Mouse (Mus musculus) adrenal gland, postnatal 36 days (tissue): ENCODE results near the gene Cfl1. TPM values are rescaled to one million over a fixed set of nuclear protein-coding genes. Genes with fewer than 3 reads are reported as not detected.
"Not testable (repeated sequence)": the region's sequence is repeated elsewhere in the genome, so short reads cannot be mapped to it uniquely, and the experiment has no call there.

Experiments used
- DNase-seq, 2 experiments: peaks; one replicate each; pipeline ENCODE4 v3.0.0; 2021; ENCODE audit warnings: mixed read lengths in 1 of 2
- total RNA-seq, 2 experiments: library from RNA; stranded (reverse); gene quantifications; 2 replicates each; pipeline ENCODE4 v1.2.3; 2021

The Cfl1 gene
- total RNA-seq, 2 experiments from 2014 or later, result 659 to 740 TPM

DNA sequence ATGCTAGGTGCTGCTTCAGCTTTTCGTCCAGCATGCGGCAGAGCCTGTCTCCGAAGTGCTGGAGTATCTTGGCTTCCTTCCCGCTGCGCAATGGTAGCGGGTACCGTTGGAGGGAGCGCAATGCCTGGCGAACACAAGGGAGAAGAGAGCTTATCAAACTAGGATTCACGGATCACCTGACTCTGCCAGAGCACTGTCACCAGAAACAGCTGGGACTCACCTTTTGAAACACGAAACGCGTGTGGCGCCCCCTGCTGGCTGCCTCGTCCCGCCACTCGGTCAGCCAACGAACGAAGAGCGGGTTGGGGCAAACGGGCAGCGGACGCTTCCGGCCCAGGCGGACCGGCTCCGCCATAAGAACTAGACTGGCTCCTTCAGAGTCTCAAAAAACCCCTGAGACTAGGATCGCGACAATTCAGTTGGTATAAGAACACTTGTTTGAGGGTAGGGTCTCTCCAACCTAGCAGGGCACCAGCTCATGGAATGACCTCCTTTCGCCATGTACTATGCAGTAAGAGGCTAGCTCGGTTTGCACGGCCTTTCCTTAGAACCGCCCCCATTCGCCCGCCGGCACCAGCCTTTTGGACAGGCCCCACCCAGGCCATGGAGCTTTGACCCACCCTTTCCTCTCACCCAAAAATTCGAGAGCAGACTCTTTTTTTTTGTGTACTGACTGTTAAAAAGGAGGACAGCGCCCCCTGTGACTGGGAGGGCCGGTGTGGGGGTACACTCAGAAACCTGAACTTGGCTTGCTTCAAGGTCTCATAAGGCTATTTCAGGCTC lies 2.3 kb upstream of the Cfl1 start, which contains the start of gene Mus81:
Gene Mus81, minus strand, starts transcription at position 635 of the 783 bp plus-strand sequence.
- peak; percentile 96 to 98 for DNase-seq

DNA sequence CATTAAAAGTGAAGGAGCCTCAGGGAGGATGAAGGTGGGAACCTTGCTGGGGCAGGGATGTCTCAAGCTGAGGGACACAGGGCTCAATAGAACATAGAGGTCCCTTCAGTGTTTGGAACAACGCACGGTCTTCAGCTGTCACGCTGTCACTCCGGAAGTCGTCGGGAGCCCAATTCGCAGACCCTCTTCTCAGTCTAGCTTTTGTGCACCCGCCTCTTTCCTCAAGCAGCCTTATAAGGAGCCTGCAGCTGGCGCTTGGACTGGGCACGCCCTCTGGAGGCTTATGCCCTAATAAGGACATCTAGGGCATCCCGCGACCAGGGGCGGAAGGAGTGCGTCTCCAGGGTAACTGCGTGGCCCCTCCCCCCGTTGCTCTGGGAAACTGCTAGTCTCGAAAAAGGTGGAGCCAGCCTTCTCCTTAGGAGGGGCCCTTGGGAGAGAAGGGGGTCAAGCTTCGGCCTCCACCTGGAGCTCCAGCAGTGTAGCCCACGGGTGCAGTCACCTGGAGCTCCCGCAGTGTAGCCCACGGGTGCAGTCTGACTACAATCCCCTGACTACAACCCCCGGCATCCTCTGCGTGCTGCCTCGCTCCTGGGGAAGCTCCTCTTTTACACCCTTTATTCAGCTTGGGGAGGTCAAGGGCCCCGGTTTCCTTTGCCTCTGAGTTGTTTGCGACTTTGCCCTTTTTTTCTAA lies 1.2 kb upstream of the Cfl1 start:
- DNase-seq, result peak; percentile 97 to 98

DNA sequence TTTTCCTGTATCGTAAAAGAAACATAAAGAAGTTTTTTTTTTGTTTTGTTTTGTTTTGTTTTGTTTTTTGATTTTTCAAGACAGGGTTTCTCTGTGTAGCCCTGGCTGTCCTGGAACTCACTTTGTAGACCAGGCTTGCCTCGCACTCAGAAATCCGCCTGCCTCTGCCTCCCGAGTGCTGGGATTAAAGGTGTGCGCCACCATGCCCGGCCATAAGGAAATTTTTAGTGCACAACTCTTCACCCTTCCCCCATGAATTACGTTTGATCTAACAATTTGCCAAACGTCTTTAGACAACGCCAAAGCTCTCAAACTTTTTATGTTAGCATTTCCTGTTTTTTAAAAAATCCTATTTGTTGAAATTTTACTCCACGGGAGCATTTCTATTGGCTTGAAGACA lies 534 bp upstream of the Cfl1 start:
- DNase-seq, result not testable (repeated sequence)

DNA sequence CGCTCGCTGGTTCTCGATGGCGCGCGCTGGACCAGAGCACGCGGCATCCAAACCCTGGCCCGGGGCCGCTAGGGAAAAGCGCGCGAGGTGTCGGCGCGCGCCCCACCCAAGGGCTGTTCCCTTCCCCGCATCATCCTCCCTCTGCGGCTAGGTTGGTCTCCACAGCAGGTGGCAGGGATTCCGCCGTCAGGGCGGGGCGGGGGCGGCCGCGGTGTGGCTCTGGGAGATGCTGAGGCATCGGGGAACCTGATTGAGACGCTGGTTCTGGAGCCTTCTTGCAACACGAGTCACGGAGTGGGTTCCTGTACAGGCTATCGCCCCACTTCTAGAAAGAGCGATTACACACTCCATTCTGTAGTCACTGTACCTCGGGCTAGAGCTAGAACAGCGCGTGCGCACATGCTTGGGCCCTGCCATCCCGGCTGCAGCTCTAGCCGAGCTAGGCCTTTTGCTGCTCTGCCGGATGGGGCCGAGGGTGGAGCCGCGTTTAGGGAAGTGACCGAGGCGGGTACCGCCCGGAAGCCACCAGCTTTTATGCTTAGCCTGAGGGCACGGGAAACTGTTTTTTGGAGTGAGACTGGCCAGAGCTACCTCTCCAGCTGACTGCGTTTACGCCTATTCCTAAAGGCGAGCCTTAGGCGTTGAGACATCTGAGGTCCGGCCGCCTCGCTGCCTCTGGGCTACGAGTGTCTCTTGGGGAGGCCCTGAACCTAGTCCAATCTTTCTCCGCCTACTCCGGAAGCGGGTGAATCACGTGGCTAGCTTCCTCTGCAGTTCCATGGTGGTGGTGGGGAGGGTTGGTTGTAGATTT lies 848 bp downstream of the Cfl1 start:
- DNase-seq, result peak; percentile 90 to 91

DNA sequence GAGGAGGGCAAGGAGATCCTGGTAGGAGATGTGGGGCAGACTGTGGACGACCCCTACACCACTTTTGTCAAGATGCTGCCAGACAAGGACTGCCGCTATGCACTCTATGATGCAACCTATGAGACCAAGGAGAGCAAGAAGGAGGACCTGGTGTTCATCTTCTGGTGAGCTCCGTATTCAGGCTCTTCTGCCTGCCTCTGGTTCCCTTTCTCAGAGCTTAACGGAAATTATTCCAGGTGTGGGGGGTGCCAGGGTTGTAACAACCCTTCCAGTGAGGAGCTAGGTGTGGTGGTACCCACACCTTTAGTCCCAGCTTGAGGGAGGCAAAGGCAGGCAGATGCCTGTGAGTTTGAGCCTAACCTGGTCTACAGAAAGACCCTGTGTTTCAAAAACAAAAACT lies 2.4 kb downstream of the Cfl1 start:
- no peak for DNase-seq

DNA sequence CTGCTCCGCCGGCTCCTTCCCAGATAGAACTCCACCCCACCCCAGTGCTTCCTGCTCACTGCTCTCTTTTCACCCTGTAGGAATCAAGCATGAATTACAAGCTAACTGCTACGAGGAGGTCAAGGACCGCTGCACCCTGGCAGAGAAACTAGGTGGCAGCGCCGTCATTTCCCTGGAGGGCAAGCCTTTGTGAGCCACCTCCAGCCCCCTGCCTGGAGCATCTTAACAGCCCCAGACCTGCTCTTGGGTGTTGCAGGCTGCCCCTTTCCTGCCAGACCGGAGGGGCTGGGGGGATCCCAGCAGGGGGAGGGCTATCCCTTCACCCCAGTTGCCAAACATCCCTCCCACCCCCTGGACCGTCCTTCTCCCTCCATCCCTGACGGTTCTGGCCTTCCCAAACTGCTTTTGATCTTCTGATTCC lies 3.1 kb downstream of the Cfl1 start:
- DNase-seq, result peak; percentile 33 to 38

DNA sequence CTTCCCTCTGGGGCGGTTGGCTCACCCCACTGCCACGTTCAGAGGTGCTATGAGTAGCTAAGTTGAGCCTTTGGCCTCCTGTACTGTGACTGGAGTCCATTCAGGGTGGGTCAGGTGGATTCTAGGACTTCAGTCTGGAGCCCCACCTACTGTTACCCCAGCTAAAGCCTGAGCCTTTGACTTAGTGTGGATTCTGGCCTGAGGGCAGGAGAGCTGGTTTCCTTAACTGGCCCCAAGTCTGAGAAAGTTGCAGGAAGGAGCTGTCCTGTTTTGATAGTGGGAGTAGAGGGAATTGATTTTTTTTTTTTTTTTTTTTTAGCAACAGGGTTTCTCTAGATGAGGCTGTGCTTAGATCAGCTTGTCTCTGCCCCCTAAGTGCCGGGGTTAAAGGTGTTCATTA lies 4.1 kb downstream of the Cfl1 start:
- DNase-seq, result no peak

DNA sequence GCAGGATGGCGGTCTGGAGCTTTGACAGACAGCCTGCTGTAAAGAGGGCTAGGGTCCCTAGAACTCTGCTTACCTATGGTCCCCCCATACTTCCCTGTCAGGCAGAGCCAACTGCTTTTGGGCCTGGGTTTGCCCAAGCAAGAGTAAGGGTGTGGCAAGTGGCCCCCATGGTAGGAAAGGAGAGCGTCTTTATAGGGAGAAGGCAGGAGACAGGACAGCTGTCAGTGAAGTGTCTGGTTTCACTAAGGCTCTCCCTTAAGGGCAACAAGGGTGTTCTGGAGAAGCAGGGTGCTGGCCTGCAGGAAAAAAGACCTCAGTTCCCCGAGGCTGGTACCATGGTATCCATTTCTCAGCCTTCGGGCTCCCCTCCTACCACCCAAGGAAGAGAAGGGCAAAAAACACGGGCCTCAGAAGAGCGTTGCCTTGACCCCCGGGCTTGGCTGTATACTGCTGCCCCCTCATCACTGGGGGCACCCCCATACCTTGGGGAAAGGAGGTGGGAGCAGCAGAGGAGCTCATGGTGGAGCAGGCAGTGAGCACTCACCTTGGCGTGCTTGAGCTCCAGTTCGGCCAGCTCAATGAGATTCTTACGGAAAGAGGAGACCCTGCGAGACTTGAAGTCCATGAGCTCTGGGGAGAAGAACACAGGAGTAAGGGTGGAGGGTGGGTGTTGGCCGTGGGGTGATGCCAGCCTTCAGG lies 5.2 kb downstream of the Cfl1 start:
- DNase-seq, result no peak

DNA sequence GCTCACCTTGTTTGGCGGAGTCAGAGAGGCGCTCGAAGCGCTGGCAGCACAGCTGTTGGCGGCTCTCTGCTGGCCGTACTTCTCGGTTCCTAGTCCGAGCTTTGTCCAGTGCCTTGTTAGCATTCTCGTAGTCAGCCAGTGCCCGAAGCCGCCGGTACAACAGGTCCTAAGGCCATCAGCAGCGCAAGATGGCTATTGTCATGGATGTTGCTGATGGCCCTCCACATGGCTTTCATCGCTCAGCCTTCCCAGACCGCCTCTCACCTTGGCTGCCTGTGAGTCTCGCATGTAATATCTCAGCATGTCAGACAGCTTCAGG lies 5.8 kb downstream of the Cfl1 start:
- DNase-seq, result no peak

DNA sequence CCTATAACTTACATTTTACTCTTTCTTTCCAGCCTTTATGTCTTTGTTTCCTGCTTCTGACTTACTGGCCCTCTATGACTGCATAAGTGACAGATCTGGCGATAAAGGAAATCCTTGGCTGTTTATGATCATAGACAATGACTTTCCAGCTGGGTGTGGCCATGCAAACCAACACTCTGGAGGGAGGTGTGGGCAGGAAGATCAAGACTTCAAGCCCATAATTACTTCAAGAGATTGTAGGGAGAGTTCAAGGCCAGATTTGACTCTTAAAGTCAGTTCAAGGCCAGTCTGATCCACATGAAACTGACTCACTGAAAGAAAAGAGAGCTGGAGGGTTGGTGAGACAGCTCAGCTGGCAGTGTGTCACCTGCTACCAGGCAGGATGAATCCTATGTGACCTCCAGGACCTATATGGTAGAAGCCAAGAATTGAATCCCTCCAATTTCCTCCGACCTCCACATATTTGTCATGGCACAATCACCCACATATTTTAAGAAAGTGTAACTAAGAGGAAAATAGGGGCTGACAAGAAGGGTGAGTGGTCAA lies 10.1 kb downstream of the Cfl1 start:
- DNase-seq, result peak; percentile 42 to 53

DNA sequence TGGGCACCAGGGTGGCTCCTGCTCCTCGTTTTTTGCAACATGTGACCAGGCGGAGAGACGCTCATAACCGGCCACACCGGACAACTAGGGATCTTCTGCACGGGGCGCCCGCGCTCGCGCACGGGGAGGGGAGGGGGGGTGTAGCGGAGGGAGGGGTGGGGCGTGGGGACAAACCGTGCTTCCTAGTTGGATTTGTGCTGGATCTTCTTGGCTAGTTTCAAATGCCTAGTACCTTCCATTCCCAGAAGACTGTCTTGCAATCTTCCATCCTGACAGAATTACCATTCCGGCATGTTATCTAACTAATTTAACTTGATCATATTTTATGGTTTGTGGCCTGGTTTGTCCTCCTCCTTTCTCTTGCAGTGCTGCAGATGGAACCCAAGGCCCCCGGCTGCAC lies 13.4 kb downstream of the Cfl1 start, which contains the start of gene 1700020D05Rik:
Gene 1700020D05Rik, minus strand, starts transcription at position 101 of the 400 bp plus-strand sequence.
- DNase-seq, result no peak

DNA sequence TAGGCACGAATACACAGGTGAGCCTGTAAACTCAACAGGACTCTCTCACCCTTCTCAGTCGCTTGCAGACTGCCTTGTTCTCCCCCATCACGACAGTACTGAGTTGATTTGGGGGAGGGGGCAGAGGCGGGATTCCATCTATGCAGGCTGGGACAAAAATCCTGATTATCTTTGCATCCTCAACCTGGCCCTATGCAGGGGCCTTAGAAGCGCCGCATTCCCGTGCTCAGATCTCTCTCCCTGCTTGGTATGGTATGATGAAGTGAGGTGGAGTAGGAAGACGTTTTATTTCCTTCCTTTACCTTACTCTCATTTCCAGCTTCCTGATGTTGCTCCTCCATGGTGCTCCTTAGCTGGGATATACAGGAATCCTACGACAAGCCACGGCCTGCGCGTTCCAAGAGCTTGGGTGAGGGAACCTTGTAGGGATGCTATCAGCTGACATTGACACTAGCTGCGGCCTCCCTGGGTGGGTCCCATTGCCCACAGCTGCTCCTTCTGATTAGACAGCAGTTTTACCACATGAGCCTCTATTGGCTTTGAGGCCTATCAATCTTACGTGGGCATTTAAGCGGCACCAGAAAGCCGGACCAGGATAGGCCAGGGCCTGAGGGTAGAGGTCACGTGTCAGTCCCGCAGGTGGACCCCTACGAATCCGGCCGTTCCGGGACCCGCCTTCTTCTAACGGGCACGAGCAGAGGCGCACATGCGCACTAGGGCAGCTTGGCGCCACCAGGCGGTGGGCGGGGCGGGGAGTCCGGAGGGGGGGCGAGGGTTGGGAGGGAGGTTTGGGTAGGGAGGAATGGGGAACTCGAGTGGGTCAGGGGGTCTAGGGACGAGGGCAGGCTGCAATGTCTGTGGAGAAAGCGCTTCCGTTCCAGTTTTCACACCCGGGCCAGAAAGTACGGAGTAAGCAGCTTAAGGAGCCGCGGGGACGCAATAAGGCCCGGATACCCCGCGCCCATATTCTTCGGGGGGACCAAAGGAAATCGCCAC lies 20.1 kb downstream of the Cfl1 start, which contains the start of gene Snx32:
Gene Snx32, minus strand, starts transcription at position 508 of the 996 bp plus-strand sequence.
- DNase-seq, result peak; percentile 98

DNA sequence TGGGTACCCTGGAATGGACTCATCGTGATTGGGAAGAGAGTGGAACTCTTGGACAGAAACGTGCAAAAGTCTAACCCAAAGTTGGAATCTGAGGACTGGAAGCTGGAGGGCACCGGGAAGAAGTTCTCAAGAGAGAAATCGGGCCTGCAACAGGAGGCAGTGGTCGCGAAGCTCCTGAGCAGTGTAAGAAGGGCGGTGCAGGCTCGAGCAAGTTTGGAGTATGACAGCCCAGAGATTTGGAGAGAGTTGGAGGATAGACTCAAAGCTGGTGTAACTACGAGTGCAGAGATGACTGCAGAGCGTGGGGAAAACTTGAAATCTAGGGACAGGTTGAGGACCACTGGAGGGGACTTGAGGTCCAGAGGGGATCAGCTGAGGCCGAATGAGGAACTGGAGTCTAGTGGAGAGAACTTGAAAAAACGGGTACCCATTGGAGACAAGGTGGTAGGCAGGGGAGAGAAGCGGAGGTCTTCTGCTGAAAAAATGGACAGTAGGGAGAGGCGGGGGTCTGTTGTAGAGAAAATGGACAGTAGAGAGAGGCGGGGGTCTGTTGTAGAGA lies 20.9 kb downstream of the Cfl1 start:
- peak in 1 of 2 experiments; percentile 18 for DNase-seq

DNA sequence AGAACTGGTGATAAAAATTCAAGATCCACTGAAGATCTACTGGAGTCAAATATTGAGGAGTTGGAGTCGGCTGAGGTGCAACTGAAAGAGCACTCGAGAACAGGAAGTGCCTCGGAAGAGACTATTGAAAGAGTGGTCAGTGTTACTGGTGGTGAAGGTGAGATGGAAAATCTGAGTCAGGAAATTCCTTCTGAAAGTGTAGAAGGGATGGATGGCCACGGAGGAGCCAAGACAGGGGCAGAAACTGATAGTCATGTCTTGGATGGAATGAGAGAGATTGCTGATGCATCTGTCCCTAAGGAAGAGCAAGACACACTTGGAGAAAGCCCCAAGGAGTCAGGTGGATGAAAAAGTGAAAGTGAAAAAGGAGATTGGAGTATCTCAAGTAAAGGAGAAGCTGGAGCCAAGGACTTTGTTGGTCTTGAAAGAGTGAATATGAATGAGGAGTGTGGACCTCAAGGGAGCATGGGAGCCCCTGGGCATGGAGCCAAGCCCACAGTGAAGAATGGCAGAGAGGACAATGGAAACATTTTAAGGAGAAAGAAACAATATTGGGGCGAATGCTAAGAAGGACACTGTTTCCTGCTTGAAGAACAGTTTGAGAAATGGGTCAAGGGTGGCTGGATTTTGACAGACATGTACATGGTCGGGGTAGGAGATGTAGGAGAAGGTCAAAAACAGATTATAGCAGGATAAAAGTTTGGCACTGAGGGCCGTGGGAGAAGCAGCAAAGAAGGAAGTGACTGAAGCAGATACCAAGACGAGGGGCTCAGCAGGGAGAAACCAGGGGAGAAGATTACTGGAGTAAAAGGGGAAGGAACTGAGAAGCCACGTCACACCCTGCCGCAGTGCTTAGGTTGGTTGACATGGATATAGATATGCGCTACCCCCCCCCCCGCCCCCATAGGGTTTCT lies 22.1 kb downstream of the Cfl1 start:
- no peak for DNase-seq

DNA sequence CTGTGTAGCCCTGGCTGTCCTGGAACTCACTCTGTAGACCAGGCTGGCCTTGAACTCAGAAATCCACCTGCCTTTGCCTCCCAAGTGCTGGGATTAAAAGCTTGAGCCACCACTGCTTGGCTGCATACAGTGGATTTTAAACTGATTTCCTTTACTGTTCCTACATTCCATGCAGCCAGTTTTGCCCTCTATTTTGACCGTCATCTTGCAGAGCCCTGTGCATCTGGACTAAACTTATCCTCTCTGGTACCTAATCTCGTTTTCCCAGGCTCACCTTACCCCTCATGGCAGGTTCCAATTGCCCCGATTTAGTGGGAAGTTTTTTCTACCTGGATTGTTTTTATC lies 22.7 kb downstream of the Cfl1 start:
- no peak for DNase-seq

DNA sequence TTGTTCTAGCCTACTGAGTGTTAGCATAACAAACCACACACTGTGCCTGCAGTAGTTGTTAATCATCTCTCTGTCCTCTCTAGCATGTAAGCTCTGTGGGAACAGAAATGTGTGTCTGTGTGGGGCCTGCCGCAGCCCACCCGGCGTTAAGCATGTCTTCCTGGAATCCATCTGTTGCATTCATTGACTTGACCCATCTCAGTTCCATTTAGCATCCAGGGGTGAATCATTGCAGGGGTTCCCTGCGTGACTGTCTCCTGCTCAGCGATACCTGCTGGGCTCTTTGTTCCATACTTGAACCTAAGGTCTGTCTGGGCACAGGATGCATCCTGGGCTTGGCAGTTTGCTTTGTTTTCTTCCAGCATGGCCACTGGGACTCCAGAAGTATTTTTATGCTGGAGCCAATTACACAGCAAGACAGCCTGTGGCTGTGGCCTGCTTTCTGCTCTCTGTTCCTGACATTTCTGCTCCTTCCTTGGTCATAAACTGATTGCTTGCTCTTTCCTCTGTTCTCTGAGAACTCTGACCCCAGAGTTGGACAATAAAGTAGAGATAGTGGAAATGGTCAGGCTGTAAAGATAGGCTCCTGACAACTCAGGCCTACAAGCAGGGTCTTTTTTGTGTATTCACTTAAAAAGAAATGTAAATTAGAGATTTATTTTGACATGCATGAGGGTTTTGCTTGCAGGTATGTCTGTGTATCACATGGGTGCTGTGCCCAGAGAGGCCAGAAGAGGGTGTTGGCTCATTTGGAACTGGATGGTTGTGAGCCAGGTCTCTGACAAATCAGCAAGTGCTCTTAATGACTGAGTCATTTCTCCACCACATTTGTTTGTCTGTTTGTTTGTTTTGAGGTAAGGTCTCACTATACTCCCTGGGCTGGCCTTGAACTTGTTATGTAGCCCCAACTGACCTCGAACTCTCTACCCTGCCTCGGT lies 25.9 kb downstream of the Cfl1 start:
- DNase-seq, result no peak

DNA sequence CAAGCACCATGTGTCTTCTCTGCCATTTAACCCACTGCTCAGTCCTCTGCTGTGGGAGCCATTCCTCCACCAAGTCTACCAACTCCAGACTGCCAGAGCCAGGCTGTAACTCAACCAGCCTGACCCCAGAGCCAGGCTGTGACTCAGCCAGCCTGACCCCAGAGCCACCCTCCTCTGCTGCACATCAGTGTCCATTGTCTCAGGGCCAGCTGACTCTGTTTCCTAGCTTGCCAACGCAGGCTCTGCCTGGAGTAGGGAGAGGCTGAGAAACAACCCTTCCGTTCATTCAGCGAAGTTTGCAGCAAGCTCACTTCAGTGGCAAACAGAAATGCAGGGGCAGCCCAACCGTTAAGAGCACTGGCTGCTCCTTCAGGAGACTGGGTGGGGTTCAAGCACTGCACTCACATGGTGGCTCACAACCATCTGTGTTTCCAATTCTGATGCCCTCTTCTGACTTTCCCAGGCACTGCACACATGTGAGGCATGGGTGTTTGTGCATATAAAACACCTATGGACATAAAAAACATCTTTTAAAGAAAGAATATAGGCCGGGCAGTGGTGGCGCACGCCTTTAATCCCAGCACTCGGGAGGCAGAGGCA lies 26.8 kb downstream of the Cfl1 start:
- peak; percentile 40 to 50 for DNase-seq
